Mouse (Mus musculus): Measurements from ENCODE around the gene Yod1. TPM values are rescaled to one million over a fixed set of nuclear protein-coding genes. Genes with fewer than 3 reads are reported as not detected.

The Yod1 gene
- total RNA-seq, 2 experiments from 2014 or later: 11.1 to 12.0 TPM

GRCm38 (mm10) chr1:130731741-130732337 is 14.7 kb downstream of the Yod1 start, which contains the start of gene AA986860:
Gene AA986860 (plus strand): TSS chr1:130731976.
- DNase-seq: no peak
- intact Hi-C loops (cut with DNase I): no loop called here

- intact Hi-C loops (cut with DNase I): no loop called here
- DNase-seq: no peak
Observed at GRCm38 (mm10) chr1:130732706-130733658, 15.9 kb downstream of the Yod1 start.

- no peak for DNase-seq
- intact Hi-C loops (cut with DNase I): no loop called here
Observed at GRCm38 (mm10) chr1:130733671-130734070, 16.5 kb downstream of the Yod1 start.

GRCm38 (mm10) chr1:130734452-130734851 is 17.3 kb downstream of the Yod1 start:
- DNase-seq: no peak
- intact Hi-C loops (cut with DNase I): no loop called here

- DNase-seq: no peak
- intact Hi-C loops (cut with DNase I): no loop called here
Observed at GRCm38 (mm10) chr1:130734852-130735251, 17.7 kb downstream of the Yod1 start.

GRCm38 (mm10) chr1:130737411-130737881 is 20.3 kb downstream of the Yod1 start:
- DNase-seq: no peak
- intact Hi-C loops (cut with DNase I): no loop called here

GRCm38 (mm10) chr1:130737916-130738315 is 20.8 kb downstream of the Yod1 start:
- intact Hi-C loops (cut with DNase I): no loop called here
- no peak for DNase-seq

- intact Hi-C loops (cut with DNase I): no loop called here
- no peak for DNase-seq
Observed at GRCm38 (mm10) chr1:130738551-130739106, 21.5 kb downstream of the Yod1 start.

- intact Hi-C loops (cut with DNase I): no loop called here
- DNase-seq: no peak
Observed at GRCm38 (mm10) chr1:130739636-130740035, 22.5 kb downstream of the Yod1 start.

GRCm38 (mm10) chr1:130740227-130740648 is 23.1 kb downstream of the Yod1 start:
- DNase-seq: peak; percentile 85

GRCm38 (mm10) chr1:130740781-130741720 is 23.9 kb downstream of the Yod1 start:
- intact Hi-C loops (cut with DNase I): no loop called here
- DNase-seq: peak; percentile 64

More at GRCm38 (mm10) chr1:130740227-130740648, 23.1 kb downstream of the Yod1 start:
- intact Hi-C loops (cut with DNase I): no loop called here

GRCm38 (mm10) chr1:130742201-130742600 is 25.1 kb downstream of the Yod1 start:
- intact Hi-C loops (cut with DNase I): no loop called here
- DNase-seq: no peak

GRCm38 (mm10) chr1:130743775-130744174 is 26.6 kb downstream of the Yod1 start:
- intact Hi-C loops (cut with DNase I): no loop called here
- no peak for DNase-seq

- intact Hi-C loops (cut with DNase I): no loop called here
- no peak for DNase-seq
Observed at GRCm38 (mm10) chr1:130744217-130744616, 27.1 kb downstream of the Yod1 start.

- intact Hi-C loops (cut with DNase I): no loop called here
- no peak for DNase-seq
Observed at GRCm38 (mm10) chr1:130744961-130745360, 27.8 kb downstream of the Yod1 start.

GRCm38 (mm10) chr1:130745591-130745990 is 28.5 kb downstream of the Yod1 start:
- DNase-seq: no peak
- intact Hi-C loops (cut with DNase I): no loop called here

GRCm38 (mm10) chr1:130746819-130747218 is 29.7 kb downstream of the Yod1 start:
- intact Hi-C loops (cut with DNase I): no loop called here
- no peak for DNase-seq

- DNase-seq: no peak
- intact Hi-C loops (cut with DNase I): no loop called here
Observed at GRCm38 (mm10) chr1:130759689-130760088, 42.6 kb downstream of the Yod1 start.

- intact Hi-C loops (cut with DNase I): no loop called here
- no peak for DNase-seq
Observed at GRCm38 (mm10) chr1:130761597-130761996, 44.5 kb downstream of the Yod1 start.

GRCm38 (mm10) chr1:130762045-130762760 is 45.1 kb downstream of the Yod1 start:
- intact Hi-C loops (cut with DNase I): no loop called here
- no peak for DNase-seq

Data from left cerebral cortex, postnatal 4 days (tissue).